Mouse (Mus musculus) hindbrain, postnatal 0 days (tissue): Measurements from ENCODE around the gene Tsc22d1. TPM values are rescaled to one million over a fixed set of nuclear protein-coding genes. Genes with fewer than 3 reads are reported as not detected.

Experiments used
- ATAC-seq: fragments of 200-750 bp; cut with Nextera tagmentation; 2 replicates; pipeline ENCODE4 v1.8.0; 2017; ENCODE audit warnings: mild to moderate bottlenecking, moderate TSS enrichment, moderate library complexity
- DNase-seq: peaks from one replicate; pipeline ENCODE4 v3.0.0-alpha.2; 2015; ENCODE audit warnings: low spot score
- H3K27ac ChIP-seq: fragments of 300-500 bp; sonication (generic); 2 replicates; pipeline ENCODE4 v1.5.1; 2014; ENCODE audit warnings: mild to moderate bottlenecking
- H3K27me3 ChIP-seq: fragments of 300-500 bp; sonication (generic); 2 replicates; pipeline ENCODE4 v1.6.1; 2014; ENCODE audit warnings: low read length, mixed read lengths; ENCODE audit not compliant: insufficient read depth
- H3K36me3 ChIP-seq: fragments of 300-500 bp; sonication (generic); 2 replicates; pipeline ENCODE4 v1.6.1; 2014; ENCODE audit warnings: low read length, mixed read lengths; ENCODE audit not compliant: insufficient read depth
- H3K4me1 ChIP-seq: fragments of 300-500 bp; sonication (generic); 2 replicates; pipeline ENCODE4 v1.6.1; 2014; ENCODE audit warnings: antibody characterized with exemption, low read length, mixed read lengths; ENCODE audit not compliant: insufficient read depth
- H3K4me2 ChIP-seq: fragments of 300-500 bp; sonication (generic); 2 replicates; pipeline ENCODE4 v1.6.1; 2014; ENCODE audit warnings: low read depth, mild to moderate bottlenecking, low read length, moderate library complexity, mixed read lengths
- H3K4me3 ChIP-seq: fragments of 300-500 bp; sonication (generic); 2 replicates; pipeline ENCODE4 v1.5.1; 2014; ENCODE audit warnings: low read length
- H3K9ac ChIP-seq: fragments of 300-500 bp; sonication (generic); replicated peaks from 2 replicates; pipeline ENCODE4 v1.6.1; 2014; ENCODE audit warnings: mild to moderate bottlenecking, low read length, moderate library complexity, mixed read lengths
- H3K9me3 ChIP-seq: fragments of 300-500 bp; sonication (generic); 2 replicates; pipeline ENCODE4 v1.6.1; 2016; ENCODE audit warnings: low read length, mixed read lengths
- CTCF ChIP-seq: IDR thresholded peaks from 2 replicates; pipeline ENCODE4 v1.5.1; 2016; ENCODE audit warnings: antibody characterized with exemption, control low read depth, low read depth
- whole genome bisulfite sequencing: fragments of 180-500 bp; shearing (Covaris S2); extraction: QIAGEN DNeasy Blood & Tissue Kit; methylation state at CpG from one replicate; pipeline ENCODE4 v1.1.7; 2014; 5-methylcytosine and 5-hydroxymethylcytosine counted together
- polyA plus RNA-seq: library from polyadenylated mRNA; unstranded; fragments of >200 nt; fragmentation: Nextera tagmentation; extraction: Ambion mirVana; gene quantifications from 2 replicates; pipeline ENCODE4 v1.2.1, GENCODE M21; 2015
- total RNA-seq: library from RNA; depleted of rRNA; stranded (reverse); fragments of >200 nt; gene quantifications from 2 replicates; pipeline ENCODE4 v1.2.3, GENCODE M21; 2014

Tsc22d1 gene
- total and polyA plus RNA-seq, 2 experiments from 2014 or later, result 525 to 544 TPM

GRCm38 (mm10) chr14:76432369-76432768, 17.6 kb downstream of the Tsc22d1 start:
- Histone ChIP-seq H3K4me3 (no peak overlapping the region), H3K4me1 (no peaks in the 10 kb centered on the region), H3K9me3 (no peaks in the 10 kb centered on the region), H3K27ac (peak overlapping the region; percentile 36; the same call in 1 of the 2 replicates), H3K4me2 (no peak overlapping the region), H3K9ac (no peak overlapping the region), H3K27me3 (no peaks in the 10 kb centered on the region), H3K36me3 (no peaks in the 10 kb centered on the region)
- TF ChIP-seq CTCF, result no peak
- WGBS, result 50% methylated on average over 7 of the region's 7 CpGs
- ATAC-seq (no peak), DNase-seq (peak; percentile 69)

GRCm38 (mm10) chr14:76432816-76433215, 18.1 kb downstream of the Tsc22d1 start:
- Histone ChIP-seq H3K27ac (no peak overlapping the region), H3K4me3 (no peak overlapping the region), H3K9ac (no peak overlapping the region), H3K4me1 (no peaks in the 10 kb centered on the region), H3K36me3 (no peaks in the 10 kb centered on the region), H3K4me2 (no peak overlapping the region), H3K9me3 (no peaks in the 10 kb centered on the region), H3K27me3 (no peaks in the 10 kb centered on the region)
- 74% methylated on average over 8 of the region's 8 CpGs for WGBS
- ATAC-seq (no peak), DNase-seq (no peak)
- TF ChIP-seq CTCF, result no peak

- DNase-seq, result no peak
- H3K4me3 ChIP-seq, result no peak overlapping the region
- H3K9ac ChIP-seq, result no peak overlapping the region
- ATAC-seq, result no peak
- 83% methylated on average over 10 of the region's 10 CpGs for WGBS
- H3K9me3 ChIP-seq, result no peaks in the 10 kb centered on the region
- peaks cover 25% of the 10 kb centered on the region; the same call in 1 of the 2 replicates for H3K36me3 ChIP-seq
- no peaks in the 10 kb centered on the region for H3K27me3 ChIP-seq
- H3K4me2 ChIP-seq, result no peak overlapping the region
- H3K4me1 ChIP-seq, result no peaks in the 10 kb centered on the region
- no peak overlapping the region for H3K27ac ChIP-seq
- TF ChIP-seq CTCF, result no peak
These were observed 27.4 kb downstream of the Tsc22d1 start for GRCm38 (mm10) chr14:76442160-76442559.

- ATAC-seq (no peak), DNase-seq (no peak)
- Histone ChIP-seq H3K27me3 (no peaks in the 10 kb centered on the region), H3K27ac (no peak overlapping the region), H3K4me2 (no peak overlapping the region), H3K4me3 (no peak overlapping the region), H3K36me3 (peaks cover 4% of the 10 kb centered on the region; the same call in 1 of the 2 replicates), H3K4me1 (0 out of 2 replicates have a peak, but pooled peaks cover 6% of the 10 kb centered on the region), H3K9ac (no peak overlapping the region), H3K9me3 (no peaks in the 10 kb centered on the region)
- WGBS, result 59% methylated on average over 4 of the region's 4 CpGs
- no peak for TF ChIP-seq CTCF
These were observed 34.2 kb downstream of the Tsc22d1 start for GRCm38 (mm10) chr14:76448987-76449386.

GRCm38 (mm10) chr14:76451011-76451410, 36.2 kb downstream of the Tsc22d1 start:
- no peak overlapping the region for H3K4me3 ChIP-seq
- no peaks in the 10 kb centered on the region for H3K27me3 ChIP-seq
- H3K4me1 ChIP-seq, result 0 out of 2 replicates have a peak, but pooled peaks cover 6% of the 10 kb centered on the region
- ATAC-seq (no peak), DNase-seq (no peak)
- no peak overlapping the region for H3K9ac ChIP-seq
- H3K27ac ChIP-seq, result no peak overlapping the region
- H3K9me3 ChIP-seq, result no peaks in the 10 kb centered on the region
- no peak overlapping the region for H3K4me2 ChIP-seq
- H3K36me3 ChIP-seq, result no peaks in the 10 kb centered on the region
- 66% methylated on average over 6 of the region's 6 CpGs for WGBS
- TF ChIP-seq CTCF, result no peak

GRCm38 (mm10) chr14:76452751-76453360, 38.1 kb downstream of the Tsc22d1 start:
- ATAC-seq (peak; percentile 75), DNase-seq (peak; percentile 68)
- 0 out of 2 replicates have a peak, but pooled peaks cover 6% of the 10 kb centered on the region for H3K4me1 ChIP-seq
- no peak overlapping the region for H3K9ac ChIP-seq
- H3K36me3 ChIP-seq, result no peaks in the 10 kb centered on the region
- no peak for TF ChIP-seq CTCF
- peak overlapping the region; percentile 10 for H3K4me2 ChIP-seq
- no peaks in the 10 kb centered on the region for H3K9me3 ChIP-seq
- peak overlapping the region; percentile 21 for H3K27ac ChIP-seq
- H3K27me3 ChIP-seq, result no peaks in the 10 kb centered on the region
- WGBS, result 34% methylated on average over 17 of the region's 17 CpGs
- no peak overlapping the region for H3K4me3 ChIP-seq

GRCm38 (mm10) chr14:76454673-76455072, 39.9 kb downstream of the Tsc22d1 start:
- H3K9ac ChIP-seq, result no peak overlapping the region
- H3K4me3 ChIP-seq, result no peak overlapping the region
- H3K27me3 ChIP-seq, result no peaks in the 10 kb centered on the region
- peak; percentile 19; the same call in 1 of the 2 replicates for ATAC-seq
- H3K4me1 ChIP-seq, result 0 out of 2 replicates have a peak, but pooled peaks cover 6% of the 10 kb centered on the region
- no peak overlapping the region for H3K4me2 ChIP-seq
- no peaks in the 10 kb centered on the region for H3K9me3 ChIP-seq
- no peaks in the 10 kb centered on the region for H3K36me3 ChIP-seq
- no peak overlapping the region for H3K27ac ChIP-seq
- peak; percentile 51 for DNase-seq
- TF ChIP-seq CTCF, result no peak
- WGBS, result 42% methylated on average over 4 of the region's 5 CpGs
